Mouse (Mus musculus) layer of hippocampus, postnatal 25 days (tissue): ENCODE measurements at regions not wholly inside any gene's neighbourhood (a gene's known extent, or its start where the extent isn't known, plus 50 kb on each side); places are given as distances from the start of the nearest gene placed in this dataset.

Experiments
- DNase-seq, 2 experiments: peaks; one replicate each; pipeline ENCODE4 v3.0.0; 2022; ENCODE audit warnings: mixed read lengths in 2 of 2, low spot score in 1 of 2; ENCODE audit errors: extremely low spot score in 1 of 2

DNA sequence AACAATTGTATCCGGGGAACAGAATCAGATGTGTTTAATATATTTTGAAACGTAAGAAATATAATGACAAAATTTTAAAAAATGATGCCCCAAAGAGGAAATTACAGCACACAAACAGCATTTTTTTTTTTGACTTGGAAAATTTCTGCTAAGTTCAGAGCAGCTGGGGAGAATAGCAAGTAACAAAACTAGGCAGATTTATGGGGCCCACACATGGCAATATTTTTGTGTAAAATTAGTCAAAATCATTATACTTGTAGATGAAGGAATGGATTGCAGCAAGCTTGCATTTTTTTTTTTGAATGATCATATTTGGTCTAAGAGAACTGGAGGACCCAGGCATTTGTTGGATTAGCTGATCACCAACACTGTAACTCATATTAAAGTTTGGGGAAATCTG, 189.4 kb downstream of the Map2k6 start:
- no peak for DNase-seq

DNA sequence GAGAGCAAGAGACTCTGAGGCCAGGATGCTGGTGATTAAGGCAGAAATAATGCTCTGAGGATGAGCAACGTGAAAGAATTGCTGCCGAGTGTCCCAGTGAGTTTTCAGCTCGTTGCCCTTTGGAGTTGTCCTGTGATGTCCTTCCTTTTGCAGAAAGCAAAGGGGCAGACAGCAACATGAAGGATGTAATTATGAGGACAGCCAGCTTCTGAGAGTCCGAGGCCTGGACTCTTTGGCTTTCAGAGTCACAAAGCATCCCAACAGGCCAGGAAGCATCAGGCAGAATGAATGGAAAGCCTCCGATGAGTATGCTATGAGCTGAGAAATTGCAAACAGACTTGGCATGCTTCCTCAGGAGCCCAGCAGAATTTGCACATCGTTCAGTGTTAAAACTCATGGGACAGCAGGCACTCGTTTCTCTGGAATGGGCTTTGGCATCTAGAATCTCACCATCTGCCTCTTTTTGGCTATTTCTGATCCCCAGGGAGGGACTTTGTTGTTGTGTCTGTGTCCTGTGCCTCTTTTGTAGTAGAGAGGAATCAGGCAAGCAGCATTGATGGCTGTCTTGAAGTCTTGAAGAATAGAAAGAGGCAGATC, 196.4 kb downstream of the Map2k6 start:
- DNase-seq = no peak

DNA sequence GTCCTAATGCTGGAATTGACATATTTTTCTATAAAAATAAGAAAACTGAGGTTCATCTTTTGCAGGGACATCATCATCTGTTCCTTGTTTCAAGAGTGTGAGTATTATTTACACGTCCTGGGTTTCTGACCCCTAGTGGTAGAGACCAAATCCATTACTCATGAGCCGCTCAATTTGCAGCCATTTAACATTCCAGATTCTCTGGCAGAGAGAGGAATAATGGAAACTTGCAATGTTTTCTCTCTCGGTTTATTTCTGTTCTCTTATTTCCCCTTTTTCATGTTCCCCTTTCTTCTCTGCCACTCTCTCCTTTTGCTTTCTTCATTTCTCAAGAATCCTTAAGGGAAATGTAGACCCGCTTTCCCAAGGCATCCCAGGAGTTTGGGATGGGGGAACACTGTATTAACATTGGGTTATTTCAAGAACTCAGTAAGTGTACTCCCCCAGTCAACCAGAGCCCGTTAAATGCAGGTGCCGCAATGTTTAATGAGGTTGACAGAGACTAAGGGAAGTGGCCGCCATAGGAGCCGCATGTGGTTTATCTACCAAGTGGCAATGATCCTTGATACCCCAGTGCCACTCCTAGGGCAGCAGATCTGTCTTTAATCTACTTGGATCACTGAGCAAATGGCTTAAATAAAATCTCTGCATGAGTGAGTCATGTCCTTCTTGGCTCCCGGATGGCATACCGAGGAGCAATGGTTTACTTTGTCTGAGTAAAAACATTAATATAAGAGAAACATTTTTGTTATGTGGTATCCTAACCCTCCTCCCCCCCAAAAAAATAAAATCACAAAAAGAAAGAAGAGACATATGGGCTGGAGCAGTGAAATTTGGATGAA, 206.3 kb downstream of the Map2k6 start:
- no peak for DNase-seq

DNA sequence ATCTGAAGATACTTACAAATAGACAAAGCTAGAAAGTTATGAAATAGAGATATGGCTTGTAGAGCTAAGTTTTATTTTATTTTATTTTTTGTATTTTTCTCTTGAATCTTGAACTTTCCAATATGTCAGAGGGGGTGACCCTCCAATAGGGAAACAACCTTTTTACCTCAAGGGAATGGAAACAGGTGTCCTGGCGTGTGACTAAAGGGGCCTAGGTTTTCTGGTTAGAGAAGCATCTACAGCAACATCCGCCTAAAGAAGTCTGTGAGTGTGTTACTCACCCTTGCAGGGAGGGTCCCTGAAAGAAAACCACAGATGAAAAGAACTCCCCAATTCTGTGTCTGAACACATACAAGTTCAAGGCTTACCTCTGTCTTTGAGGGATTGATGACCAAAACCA, 210.4 kb downstream of the Map2k6 start:
- DNase-seq = no peak

DNA sequence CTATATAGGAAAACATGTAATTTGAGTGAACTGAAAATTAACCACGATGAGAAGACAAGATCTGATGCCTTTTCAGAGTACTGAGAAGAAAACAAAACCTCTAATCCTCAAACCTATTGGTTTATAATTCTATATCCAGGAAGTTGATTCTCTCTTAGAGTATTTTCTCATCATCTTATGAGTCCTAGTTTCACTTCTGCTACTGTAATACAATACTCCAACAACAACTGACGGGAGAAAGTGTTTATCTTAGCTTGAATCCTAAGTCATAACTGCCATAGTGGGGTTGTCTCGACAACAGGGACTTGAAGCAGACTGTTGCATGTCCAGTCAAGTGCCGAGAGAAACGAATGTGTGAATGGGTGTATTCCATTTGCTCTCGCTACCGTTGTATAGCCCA, 211.9 kb downstream of the Map2k6 start:
- DNase-seq = no peak

DNA sequence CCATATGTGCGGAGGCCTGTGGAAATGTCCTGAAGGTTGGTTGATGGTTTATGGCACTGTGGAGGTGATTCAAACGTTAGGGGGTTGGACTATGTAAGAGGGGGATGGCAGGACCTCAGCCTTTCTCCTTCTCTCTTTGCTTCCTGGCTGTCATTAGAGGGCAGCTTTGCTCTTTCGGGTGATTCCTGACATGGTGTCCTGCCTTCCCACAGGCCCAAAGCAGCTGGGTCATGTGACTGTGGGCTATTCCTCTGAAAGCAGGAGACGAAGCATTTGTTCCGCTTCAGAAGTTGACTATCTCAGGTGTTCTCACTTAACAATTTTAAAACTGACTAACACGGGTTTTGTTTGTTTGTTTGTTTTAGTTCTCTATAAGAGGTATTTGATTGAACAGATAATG, 233.1 kb downstream of the Map2k6 start:
- DNase-seq = no peak

DNA sequence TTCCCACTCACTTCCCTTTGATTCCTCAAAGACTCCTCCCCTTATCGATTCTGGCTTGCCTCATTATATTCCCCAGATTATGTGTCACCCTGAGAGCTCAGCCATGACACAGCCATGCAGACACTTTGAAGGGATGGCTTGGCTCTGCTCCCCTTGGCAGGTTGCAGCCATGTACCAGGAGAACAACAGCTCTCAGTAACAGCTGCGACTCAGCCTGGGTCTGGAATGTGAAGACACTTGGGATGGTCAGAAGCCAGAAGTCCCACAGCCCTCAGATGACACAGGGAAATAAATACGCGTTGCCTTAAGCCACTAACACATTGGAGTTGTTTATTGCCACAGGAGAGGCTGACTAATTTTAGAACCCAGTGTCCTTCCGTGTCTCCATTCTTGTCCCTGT, 234.4 kb downstream of the Map2k6 start:
- no peak for DNase-seq

DNA sequence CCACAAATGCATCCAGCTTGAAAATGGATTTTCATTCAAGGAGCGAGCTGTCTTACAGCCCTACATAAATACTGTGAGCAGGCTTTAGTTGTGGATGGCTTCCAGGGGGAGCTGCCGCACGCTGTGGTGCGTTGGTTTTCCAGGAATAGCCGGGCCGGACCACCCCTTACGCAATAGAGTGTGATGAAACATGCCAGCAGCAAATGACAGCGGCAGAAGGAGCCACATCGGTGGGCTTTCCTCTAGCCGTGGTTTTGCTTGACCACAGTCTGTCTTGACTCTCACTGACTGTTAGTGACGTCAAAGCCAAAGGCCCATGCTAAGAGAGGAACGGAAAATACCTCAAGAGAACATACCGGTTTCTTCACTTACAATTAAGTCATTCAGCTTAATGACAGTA, 243.6 kb downstream of the Map2k6 start:
- DNase-seq = no peak

DNA sequence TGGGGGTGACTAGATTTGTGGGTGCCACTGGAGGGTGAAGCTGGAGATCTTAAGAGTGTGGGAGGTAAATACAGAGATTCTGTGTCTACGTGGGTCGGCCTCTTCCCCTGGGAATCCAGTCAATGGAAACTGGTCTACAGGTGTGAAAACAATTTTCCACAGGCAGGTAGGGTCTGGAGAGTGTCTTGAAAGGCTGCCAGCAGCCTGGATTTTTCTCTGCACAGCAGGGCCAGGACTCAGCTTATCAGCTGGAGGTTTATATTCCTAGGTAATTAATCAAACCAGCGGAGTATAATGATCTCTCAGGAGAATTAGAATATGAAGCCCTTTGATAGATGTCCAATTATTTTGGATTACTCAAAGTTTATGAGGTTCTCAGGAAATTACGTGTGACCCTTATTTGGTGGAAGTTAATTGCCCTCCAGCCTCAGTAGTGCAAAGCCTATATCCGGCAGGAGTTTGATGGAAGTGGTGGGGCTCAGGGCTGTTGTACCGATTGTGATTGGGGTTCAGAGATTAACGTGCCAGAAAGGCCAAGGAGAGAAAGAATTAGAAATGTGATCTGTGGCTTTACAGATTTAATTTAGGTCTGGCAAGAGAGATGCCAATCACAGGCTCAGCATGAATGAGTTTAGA, 250.8 kb downstream of the Map2k6 start:
- no peak for DNase-seq

DNA sequence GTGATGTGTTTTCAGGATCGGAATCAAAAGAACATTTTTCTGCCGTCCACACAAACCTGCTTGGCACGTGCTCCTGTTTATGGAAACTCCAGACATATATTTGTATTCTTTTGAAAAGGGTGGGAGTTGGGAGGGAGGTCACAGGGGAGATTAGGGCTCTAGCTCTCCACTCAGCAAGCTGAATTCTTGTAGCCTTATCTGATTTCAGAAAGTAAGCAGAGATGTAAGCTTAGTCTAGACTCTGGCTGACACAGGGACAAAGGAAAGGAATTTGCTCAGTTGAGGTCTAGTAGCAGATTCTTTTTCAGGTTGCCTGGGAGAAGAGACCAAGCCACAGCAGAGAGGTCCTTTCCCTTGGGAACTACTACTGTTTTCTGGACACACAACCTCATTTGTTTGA, 253.1 kb downstream of the Map2k6 start:
- DNase-seq = no peak

DNA sequence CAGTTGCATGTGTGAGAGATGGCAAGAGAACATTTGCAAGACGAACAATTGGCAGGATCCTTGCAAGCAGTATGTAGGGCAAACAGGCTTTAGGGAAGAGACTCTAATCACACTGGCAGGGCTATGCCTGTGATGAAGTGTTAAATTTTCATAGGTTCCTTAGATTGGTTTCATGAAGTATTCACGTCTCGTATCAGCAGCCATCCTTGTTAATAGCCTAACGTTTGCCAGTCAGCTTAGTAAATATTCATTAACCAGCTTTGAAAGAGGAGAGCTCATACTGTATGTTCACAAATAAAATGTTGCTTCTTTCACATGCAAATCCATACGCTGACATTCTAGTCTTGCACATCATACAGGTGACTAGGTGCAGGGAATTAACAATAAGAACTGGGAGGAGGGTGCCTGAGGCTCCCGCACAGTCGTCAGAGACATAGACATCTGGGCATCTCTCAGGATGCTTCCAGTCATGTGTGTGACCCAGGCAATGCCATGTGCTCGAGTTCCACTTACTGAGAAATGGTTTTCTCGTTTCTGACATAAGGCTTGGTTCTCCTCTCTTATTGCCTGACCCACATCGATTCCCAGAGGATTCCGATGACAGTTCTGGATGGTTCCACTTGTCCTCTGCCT, 257.7 kb downstream of the Map2k6 start:
- DNase-seq = no peak

DNA sequence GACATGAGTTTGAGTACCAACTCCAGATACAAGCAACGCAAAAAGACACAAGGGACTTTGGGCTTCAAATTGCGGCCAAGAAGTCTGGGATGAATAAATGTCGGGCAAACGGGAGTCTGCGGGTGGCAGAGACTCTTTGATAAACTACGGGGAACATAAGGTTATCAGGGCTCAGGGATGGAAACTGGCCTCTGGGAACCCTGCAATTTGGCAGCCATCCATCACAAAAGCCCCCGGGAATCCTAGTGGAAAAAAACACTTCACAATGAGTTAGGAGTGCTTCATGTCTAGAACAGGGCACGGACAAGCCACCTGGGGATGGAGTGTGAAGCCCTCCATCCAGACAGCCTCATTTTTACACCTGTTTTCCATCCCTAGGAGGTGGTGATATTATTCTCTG, 258.9 kb downstream of the Map2k6 start:
- DNase-seq = no peak

DNA sequence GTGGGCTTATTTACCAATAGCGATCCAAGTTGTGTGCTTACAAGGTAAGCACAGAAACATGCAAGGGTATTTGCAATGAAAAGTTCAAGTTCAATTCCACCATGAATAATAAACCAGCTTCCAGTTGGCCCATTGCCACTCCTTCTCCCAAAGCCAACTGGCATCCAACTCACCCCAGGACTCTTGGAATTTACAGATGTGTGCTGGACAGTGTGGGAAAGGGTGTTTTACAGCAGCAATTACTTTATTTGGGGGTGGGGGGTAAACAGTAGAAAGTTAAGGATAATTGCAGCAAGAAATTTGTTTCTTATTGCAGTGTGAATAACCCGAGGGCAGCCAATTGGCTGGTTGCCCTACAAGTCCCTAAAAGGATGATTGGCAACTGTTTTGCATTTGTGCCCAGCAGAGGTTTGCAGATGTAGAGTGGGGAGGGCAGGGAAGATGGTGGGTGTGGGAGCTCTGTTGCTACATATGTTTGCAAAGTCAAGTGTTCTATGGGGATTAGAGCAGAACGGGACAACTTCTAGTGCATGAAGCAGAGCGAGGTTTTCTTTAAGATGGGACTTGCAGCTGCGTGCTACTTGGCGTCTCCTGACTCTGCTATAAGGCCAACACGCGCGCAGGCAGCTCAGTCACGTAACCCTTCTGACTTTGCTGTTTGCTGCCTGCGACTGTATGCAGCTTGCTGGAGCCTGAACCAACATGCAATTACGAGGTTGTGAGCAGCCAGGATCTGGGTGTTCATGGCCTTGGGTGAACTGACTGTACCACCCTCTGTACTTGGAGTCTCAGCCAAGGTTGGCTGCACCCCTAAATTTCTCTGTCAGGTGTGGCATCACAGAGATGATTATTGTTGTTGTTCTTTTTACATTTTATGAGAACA, 271.9 kb downstream of the Map2k6 start:
- no peak for DNase-seq

DNA sequence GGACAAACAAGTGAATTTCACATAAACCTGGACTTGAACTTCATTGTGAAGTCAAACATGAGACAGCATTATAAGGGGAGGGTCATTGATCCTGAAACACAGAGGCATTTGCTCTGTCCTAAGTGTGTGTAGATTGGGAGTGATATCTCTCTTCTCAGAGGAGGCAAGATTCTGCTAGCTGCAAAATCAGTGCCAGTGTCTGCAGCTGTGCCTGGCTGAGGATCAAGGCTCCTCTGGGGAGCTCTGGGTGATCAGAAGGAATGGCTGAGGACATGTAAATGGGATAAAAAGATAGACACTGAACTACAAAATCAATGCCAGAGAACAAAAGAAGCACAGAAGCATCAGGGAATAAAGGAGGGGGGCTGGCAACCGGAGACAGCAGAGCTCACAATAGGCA, 274.0 kb downstream of the Map2k6 start:
- no peak for DNase-seq

DNA sequence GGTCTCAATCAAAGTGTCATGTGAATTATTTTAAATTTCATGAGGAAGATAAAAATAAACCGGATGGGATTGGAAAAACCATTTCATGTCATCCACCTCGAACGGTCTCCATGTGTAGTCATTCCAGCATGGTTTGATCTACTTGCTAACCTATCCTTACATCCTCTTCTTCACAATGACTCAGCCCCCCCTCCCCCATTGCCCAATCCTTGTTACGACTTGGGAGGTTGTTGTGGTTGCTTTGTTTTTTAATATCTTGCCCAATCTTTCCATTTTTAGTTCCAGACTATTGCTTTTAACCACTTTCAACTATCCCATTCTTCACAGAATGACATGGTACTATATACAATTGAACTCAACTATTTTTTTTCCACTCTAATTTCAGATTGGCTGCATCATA, 275.0 kb upstream of the Kcnj16 start:
- DNase-seq = no peak

DNA sequence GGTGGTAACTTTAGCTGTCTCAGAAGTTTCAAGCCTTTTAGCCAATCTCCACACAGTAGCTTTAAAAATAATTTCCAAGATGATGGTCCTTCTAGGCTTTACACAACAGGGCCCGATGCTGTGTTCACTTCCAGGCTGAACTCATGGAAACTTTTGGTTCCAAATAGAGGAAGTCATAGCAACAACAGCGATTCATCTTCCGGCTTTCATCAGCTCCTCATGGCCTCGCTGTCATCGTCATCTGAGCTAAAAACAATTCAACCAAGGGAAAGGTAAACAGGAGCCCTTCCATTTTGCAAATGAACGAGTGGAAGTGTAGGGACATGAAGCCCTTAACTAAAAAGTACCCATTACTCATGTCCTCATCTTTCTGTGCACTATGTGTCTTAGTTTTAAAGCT, 270.8 kb upstream of the Kcnj16 start:
- no peak for DNase-seq

DNA sequence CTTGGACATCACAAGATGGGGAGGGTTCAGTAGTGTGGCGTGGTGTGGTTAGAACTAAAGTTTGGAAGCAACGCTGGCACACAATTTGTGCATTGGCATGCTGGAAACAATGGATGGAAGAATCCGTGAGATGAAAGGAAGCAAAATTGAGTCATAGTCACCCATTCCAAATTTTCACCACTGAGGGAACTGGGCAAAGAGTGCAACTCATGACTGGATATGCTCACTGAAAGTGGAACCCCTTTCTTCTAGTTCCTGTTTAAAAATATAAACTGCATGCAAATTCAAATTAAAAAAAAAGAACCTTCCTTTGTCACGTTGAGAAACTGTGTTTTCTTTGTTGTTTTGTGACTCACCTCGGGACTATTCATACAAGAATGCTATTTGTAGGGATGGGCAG, 269.5 kb upstream of the Kcnj16 start:
- no peak for DNase-seq

DNA sequence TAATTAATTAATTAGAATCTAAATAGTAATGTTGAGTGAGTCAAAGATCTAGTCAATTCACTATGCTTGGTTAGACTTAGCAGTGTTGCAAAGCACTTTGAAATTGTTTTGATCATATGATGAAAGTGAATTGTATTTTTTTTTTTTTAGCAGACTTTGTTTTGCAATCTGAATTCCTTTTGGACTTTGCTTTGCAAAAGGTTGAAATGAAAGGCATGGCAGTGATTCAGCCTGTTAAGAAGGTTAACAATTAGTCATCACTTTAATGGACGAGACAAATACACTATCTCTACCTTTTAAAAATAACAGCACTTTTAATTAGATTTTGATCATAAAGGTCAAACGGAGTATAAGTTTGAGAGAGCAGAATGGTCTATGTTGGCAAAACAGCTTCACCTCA, 266.9 kb upstream of the Kcnj16 start:
- DNase-seq = no peak

DNA sequence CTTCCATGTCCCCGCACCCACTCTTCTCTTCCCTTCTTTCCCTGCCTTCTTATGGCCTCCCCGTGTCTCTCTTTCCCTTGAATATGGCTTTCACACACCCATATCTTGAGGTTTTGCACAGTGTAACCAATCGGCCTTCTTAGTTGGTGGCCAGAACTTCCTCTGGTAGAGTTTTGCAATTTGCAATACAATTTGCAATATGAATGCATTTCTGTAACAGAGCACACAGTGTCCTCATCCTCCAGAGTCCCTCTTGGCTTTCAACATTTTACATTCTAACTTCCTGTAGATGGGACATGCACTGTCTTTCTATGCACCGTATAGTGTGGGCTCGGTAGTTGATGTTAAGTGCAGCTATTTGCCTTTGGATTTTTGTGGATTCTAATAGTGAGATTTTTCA, 265.7 kb upstream of the Kcnj16 start:
- DNase-seq = no peak

DNA sequence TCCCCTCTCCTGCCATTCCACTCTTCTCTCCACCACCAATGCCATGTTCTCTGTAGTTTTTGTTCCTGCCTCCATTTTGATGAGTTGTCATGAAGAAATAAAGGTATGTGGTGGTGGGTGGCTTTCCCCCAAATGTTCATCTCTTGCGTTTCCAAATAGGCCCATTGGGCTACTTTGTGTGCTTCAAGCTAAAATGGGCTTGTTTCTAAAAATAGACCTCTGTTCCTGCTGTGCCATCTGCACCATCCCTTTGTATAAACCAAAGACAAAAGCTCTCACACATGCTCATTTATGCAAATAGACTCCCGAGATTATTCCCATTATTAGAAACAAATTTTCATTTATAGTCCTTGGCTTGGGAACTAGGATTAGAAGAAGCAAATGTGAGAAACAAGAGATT, 264.3 kb upstream of the Kcnj16 start:
- peak in 1 of 2 experiments; percentile 8 for DNase-seq
